Mouse (Mus musculus) common myeloid progenitor, adult 5-6 weeks (primary cell): ENCODE data around the gene Lemd2. TPM values are rescaled to one million over a fixed set of nuclear protein-coding genes. Genes with fewer than 3 reads are reported as not detected.
A peak's percentile ranks its signal among the peaks of the same experiment; 100 is the strongest.

Source experiments
- ATAC-seq: replicated peaks from 2 replicates; pipeline ENCODE4 v1.8.0; 2016; ENCODE audit warnings: low read depth, mild to moderate bottlenecking, moderate TSS enrichment, inconsistent platforms; ENCODE audit not compliant: poor library complexity, severe bottlenecking
- total RNA-seq: library from RNA; stranded (forward); fragments of 200-1000, 187-1606 nt; gene quantifications from 2 replicates; pipeline ENCODE4 v1.2.3, GENCODE M21; 2017

Gene Lemd2
- total RNA-seq, 1 experiment from 2014 or later, result 20.2 TPM

GRCm38 (mm10) chr17:27166901-27167300 lies 37.4 kb downstream of the Lemd2 start:
- no peak for ATAC-seq

DNA sequence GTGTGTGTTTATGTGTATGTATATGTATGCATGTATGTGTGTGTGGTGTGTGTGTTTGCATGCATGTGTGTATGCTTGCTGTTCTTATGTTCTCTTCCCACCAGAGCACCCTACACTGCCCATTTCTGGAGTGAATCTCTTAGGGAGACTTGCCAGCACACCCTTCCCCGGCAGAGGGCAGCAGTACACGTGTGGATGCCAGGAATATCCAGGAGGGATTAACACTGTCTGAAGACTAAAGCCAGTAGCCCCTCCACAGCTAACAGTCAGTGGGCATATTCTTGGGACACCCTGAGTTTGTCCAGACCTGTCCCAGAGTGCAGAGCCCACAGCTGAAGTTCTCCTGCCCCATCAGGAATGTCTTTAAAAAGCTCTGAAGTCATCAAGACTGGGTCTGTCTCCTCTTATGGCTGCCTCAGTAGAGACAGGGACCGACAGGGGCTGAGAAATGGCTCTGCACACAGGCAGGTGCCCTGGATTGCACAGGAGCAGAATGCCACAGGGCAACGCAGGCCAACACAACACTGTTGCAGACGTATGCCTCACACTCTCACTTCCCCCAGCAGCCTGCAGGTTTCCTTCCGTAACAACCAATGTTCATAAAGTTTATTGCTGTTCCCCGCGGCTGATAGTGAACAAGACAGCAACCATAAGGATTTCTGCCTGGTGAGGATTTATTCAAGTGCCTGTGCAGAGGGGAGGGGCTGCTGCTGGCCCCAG lies 39.1 kb downstream of the Lemd2 start:
- ATAC-seq, result peak; percentile 38; the same call in 1 of the 2 replicates

GRCm38 (mm10) chr17:27160905-27161304 lies 43.4 kb downstream of the Lemd2 start:
- no peak for ATAC-seq

- ATAC-seq, result no peak
Measured at GRCm38 (mm10) chr17:27159169-27159568, 45.1 kb downstream of the Lemd2 start.

GRCm38 (mm10) chr17:27158439-27158838 lies 45.8 kb downstream of the Lemd2 start:
- ATAC-seq, result no peak

DNA sequence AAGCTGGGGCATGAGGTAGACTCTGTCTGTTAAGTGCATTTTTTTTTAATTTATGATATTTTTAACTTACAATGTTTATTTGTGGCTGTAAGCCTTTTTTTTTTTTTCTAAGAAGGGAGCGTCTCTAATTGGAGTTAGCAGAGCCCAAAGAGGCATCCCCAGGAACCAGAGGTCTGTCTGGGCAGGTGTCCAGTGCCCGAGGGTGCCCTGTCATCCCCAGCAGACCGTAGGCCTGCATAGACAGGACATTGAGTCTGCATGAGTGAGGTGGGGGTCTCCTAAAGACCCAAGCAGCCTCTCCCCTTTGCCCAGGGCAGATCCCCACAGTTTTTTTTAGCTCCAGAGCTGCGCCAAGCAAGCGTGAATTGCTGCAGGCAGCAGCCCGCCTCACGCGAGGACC lies 48.5 kb downstream of the Lemd2 start:
- ATAC-seq, result no peak

DNA sequence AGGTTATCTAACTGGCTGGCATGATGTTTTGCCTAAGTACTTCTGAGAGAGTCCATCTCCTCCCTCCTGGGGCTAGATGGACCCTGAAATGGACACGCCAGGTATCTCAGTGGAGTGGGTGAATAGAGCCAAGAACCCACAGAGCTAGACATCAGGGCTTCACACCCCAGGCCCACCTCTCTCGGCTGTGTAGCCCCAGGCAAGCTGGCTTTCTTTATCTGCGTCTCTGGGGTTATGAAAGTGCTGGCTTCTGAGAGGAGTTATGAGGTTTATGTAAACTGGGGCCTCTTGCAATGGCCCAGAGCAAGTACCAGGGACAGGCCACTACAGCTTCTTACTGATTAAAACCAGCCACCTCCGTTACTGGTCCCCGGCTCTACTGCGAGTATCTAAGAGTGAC lies 49.4 kb downstream of the Lemd2 start:
- no peak for ATAC-seq

DNA sequence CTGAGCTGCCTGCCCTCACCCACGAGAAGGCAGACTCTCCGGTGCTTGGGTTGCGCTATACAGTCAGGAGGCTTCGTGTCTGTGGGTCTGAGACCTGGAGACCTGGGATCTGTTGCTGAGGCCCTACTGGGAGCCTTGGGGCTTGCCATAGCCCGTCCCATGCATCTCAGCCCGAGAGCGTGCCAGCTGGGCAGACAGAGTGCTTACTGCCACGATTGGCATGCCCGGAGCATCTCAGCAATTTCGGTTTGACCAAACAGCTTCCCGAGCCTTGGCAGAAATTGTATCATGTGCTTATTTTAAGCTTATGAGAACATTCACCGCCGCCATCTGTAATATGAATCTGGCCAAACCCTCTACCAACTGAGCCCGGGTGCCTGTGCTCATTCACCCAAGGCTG lies 50.0 kb downstream of the Lemd2 start:
- ATAC-seq, result no peak

DNA sequence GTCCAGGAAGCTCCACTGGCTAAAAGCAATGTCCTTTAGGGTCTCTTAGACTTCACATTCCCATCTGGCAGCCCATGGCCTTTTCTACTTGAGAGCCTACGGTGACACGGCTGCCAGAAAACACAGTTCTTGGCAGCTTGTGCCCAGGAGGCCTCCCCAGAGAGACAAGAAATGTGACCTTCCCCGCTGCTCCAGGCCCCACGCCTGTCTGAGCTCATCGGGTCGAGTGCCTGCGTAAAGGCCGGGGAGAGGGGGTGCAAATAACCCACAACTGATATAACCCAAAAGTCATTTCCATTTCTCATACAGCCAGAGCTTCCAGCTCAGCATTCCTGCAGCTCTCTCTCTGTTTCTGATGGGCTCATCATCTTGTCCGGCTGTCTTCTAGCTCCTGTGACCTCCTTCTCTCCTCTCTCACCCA lies 50.5 kb downstream of the Lemd2 start:
- ATAC-seq, result no peak

GRCm38 (mm10) chr17:27152976-27153723 lies 51.1 kb downstream of the Lemd2 start:
- peak; percentile 85 for ATAC-seq

GRCm38 (mm10) chr17:27151411-27151810 lies 52.9 kb downstream of the Lemd2 start:
- ATAC-seq, result no peak

- ATAC-seq, result no peak
Measured at GRCm38 (mm10) chr17:27150871-27151270, 53.4 kb downstream of the Lemd2 start.

DNA sequence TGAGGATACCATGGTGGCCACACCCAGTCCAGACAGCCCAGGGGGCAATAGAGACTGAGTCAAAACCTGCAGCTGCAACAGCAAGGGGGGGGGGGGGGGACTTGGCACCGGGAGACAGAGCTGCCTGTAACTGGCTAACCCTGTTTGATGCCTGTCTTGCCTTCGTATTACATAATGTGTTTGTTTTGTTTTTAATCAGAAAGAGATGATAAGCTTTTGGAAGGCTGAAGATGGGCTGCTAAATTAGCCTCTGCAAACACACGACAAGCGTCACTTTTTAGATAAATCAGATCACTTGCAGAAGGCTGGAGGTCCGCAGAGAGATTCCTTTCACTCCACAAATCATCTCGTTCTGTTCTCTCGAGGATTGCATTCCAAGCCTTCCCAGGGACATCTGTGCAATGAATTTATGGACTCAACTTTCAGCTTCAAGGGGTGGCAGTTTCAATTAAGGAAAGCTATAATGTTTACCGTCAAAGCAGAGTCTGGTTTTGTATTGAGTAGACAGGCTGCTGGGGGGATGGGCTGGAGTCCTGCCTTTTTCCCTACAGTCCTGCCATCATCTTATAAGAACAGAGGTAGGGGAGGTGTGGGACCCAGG lies 57.8 kb downstream of the Lemd2 start:
- no peak for ATAC-seq

GRCm38 (mm10) chr17:27144152-27144551 lies 60.1 kb downstream of the Lemd2 start:
- 0 out of 2 replicates have a peak, but pooled peaks have one; percentile 8 for ATAC-seq

GRCm38 (mm10) chr17:27141971-27142450 lies 62.3 kb downstream of the Lemd2 start:
- no peak for ATAC-seq

DNA sequence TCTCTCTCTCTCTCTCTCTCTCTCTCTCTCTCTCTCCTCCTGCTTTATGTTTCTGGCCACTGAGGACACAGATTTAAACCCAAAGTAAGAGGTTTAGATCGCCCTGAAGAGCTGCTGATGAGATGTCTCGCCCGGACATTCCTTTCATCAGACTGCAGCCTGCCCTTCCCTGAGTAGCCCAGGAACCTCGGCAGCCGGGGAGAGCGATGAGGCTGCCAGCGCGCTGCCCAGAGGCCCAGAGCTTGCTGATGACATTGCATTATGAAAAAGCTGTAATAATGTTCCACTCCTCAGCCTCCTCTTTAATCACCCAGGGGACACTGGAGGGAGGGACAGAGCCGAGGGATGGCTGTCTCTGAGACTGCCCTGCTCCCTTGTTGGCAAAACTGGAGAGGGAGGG lies 64.0 kb downstream of the Lemd2 start:
- ATAC-seq, result no peak

Other genes starting within 250 kb of the Lemd2 start
- 25.1 and 27.9 TPM in 2 replicates for gene Zbtb9, start 231.3 kb downstream of the Lemd2 start, total RNA-seq
- 43.9 and 53.3 TPM in 2 replicates for gene Bak1, start 175.5 kb downstream of the Lemd2 start, total RNA-seq
- 6.9 and 13.2 TPM in 2 replicates for gene Itpr3, start 147.2 kb downstream of the Lemd2 start, total RNA-seq
- 74.7 and 143 TPM in 2 replicates for gene Uqcc2, start 70.6 kb downstream of the Lemd2 start, total RNA-seq
- gene Ip6k3, start 36.7 kb downstream of the Lemd2 start, total RNA-seq, result not detected in 2 replicates